Mouse (Mus musculus) limb, embryonic 13.5 days (tissue): Measurements from ENCODE around the gene Srpk1. TPM values are rescaled to one million over a fixed set of nuclear protein-coding genes. Genes with fewer than 3 reads are reported as not detected.

Experiments
- ATAC-seq: fragments of 200-750 bp; cut with Nextera tagmentation; 2 replicates; pipeline ENCODE4 v1.8.0; 2017; ENCODE audit warnings: low read depth, moderate number of reproducible peaks, moderate TSS enrichment; ENCODE audit not compliant: low FRiP score
- H3K27ac ChIP-seq: fragments of 300-500 bp; sonication (generic); 2 replicates; pipeline ENCODE4 v1.5.1; 2015; ENCODE audit warnings: inconsistent platforms, mild to moderate bottlenecking, moderate library complexity
- H3K27me3 ChIP-seq: fragments of 300-500 bp; sonication (generic); 2 replicates; pipeline ENCODE4 v1.6.1; 2015; ENCODE audit warnings: mild to moderate bottlenecking, inconsistent platforms
- H3K36me3 ChIP-seq: fragments of 300-500 bp; sonication (generic); 2 replicates; pipeline ENCODE4 v1.6.1; 2015; ENCODE audit warnings: inconsistent platforms, mild to moderate bottlenecking, moderate library complexity
- H3K4me1 ChIP-seq: fragments of 300-500 bp; sonication (generic); 2 replicates; pipeline ENCODE4 v1.6.1; 2015; ENCODE audit warnings: inconsistent platforms
- H3K4me2 ChIP-seq: fragments of 300-500 bp; sonication (generic); replicated peaks from 2 replicates; pipeline ENCODE4 v1.6.1; 2015; ENCODE audit warnings: inconsistent platforms, mild to moderate bottlenecking, moderate library complexity
- H3K4me3 ChIP-seq: fragments of 300-500 bp; sonication (generic); 2 replicates; pipeline ENCODE4 v1.5.1; 2015; ENCODE audit warnings: moderate library complexity, mild to moderate bottlenecking, inconsistent platforms
- H3K9ac ChIP-seq: fragments of 300-500 bp; sonication (generic); 2 replicates; pipeline ENCODE4 v1.6.1; 2015; ENCODE audit warnings: mild to moderate bottlenecking, inconsistent platforms
- H3K9me3 ChIP-seq: fragments of 300-500 bp; sonication (generic); 2 replicates; pipeline ENCODE4 v1.6.1; 2016; ENCODE audit warnings: inconsistent platforms
- WGBS: fragments of 180-500 bp; shearing (Covaris S2); methylation state at CpG from one replicate; pipeline ENCODE4 v1.1.7; 2015; 5-methylcytosine and 5-hydroxymethylcytosine counted together
- polyA plus RNA-seq: library from polyadenylated mRNA; unstranded; fragments of >200 nt; fragmentation: Nextera tagmentation; extraction: Ambion mirVana; gene quantifications from 2 replicates; pipeline ENCODE4 v1.2.1, GENCODE M21; 2015

Srpk1 gene
- polyA plus RNA-seq, 1 experiment from 2014 or later = 97.9 TPM

DNA sequence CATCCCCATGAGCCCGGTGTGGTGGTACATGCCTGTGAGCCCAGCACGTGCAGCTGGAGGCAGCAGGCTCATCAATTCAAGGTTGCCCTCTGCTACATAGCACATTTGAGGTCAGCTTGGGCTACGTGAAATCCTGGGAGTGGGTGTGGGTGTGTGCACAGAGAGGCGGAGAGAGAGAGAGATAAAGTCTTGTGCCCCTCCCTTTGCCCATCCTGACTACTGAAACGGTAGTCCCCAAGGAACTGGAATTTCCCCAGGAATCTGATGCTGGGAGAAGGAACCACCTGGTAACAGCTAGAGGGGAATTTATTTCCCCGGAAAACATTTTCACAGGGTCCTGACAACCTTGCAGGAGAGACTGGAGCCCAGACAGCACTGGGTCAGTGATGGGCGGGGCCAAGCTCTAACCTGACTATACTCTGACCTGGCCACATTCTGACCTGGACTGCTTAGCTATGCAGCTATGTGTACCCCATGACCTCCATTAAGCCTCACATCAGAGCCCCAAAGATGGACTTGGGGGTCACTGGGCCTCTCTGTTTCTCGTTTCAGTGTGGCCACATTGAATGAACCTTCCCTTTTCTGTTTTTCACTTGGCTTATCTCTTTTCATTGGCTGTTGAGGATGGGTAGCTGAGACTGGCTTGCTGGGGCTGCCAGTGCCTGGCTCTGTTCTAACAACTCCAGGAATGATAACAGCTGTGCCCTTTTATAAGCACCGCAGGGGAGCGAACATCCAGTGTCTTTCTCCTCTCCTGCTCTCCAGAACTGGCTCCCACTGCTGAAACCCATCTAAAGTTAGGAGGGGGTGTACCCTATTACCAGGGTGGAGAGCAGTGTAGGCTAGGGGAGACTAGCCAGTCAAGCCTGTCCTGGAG is 6.0 kb upstream of the Srpk1 start:
- Histone ChIP-seq H3K27ac (no peak overlapping the region), H3K36me3 (no peaks in the 10 kb centered on the region)

DNA sequence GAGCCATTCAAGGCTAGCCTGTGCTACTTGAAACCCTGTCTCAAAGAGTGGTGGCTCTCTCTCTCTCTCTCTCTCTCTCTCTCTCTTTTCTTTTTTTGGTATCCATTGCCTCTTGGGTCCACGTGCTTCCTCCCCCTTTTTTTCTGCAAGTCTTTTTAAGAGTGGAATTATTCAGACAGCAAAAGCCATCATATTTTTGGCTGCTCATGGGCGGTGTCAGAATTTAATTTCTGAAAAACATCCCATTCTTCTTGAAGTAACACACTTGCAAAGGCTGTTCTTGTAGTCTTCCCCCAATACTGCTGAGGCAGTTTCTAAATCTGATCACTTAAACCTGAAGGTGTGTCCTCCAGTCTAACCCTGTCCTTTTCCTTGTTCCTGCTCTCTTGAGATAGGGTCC is 4.4 kb upstream of the Srpk1 start:
- H3K9me3 ChIP-seq = no peaks in the 10 kb centered on the region
- no peaks in the 10 kb centered on the region for H3K36me3 ChIP-seq
- H3K9ac ChIP-seq = no peak overlapping the region
- ATAC-seq = no peak
- H3K4me3 ChIP-seq = no peak overlapping the region
- H3K27ac ChIP-seq = no peak overlapping the region
- H3K4me1 ChIP-seq = peaks cover 5% of the 10 kb centered on the region
- H3K27me3 ChIP-seq = no peaks in the 10 kb centered on the region
- WGBS = 81% methylated on average over 2 of the region's 2 CpGs
- no peak overlapping the region for H3K4me2 ChIP-seq

More for the DNA sequence above, 6.0 kb upstream of the Srpk1 start:
- WGBS = 53% methylated on average over 10 of the region's 10 CpGs
- Histone ChIP-seq H3K4me2 (no peak overlapping the region), H3K9ac (no peak overlapping the region), H3K27me3 (no peaks in the 10 kb centered on the region), H3K4me1 (peaks cover 2% of the 10 kb centered on the region; the same call in 1 of the 2 replicates), H3K4me3 (no peak overlapping the region), H3K9me3 (no peaks in the 10 kb centered on the region)
- no peak for ATAC-seq

DNA sequence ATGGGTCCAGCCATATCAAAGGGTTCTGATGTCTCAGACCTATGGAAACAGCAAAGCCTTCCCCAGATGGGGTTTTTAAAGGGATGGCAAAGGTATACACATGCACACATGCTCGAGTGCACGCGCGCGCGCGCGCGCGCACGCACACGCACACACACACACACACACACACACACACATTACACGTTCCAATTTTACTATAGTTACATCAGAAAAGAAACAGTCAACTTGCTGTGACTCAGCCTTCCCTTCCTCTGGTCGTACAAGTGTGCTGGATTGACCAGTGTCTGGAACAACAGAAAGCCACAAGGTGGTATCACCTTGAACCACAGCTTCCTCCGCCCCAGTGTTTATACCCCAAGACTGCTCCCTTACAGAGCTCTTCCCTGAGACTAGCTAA is 2.8 kb upstream of the Srpk1 start:
- Histone ChIP-seq H3K9me3 (no peaks in the 10 kb centered on the region), H3K9ac (no peak overlapping the region), H3K36me3 (peaks cover 3% of the 10 kb centered on the region), H3K4me3 (no peak overlapping the region), H3K27ac (no peak overlapping the region), H3K27me3 (no peaks in the 10 kb centered on the region), H3K4me1 (peaks cover 15% of the 10 kb centered on the region), H3K4me2 (no peak overlapping the region)
- 91% methylated on average over 15 of the region's 15 CpGs for WGBS
- no peak for ATAC-seq

DNA sequence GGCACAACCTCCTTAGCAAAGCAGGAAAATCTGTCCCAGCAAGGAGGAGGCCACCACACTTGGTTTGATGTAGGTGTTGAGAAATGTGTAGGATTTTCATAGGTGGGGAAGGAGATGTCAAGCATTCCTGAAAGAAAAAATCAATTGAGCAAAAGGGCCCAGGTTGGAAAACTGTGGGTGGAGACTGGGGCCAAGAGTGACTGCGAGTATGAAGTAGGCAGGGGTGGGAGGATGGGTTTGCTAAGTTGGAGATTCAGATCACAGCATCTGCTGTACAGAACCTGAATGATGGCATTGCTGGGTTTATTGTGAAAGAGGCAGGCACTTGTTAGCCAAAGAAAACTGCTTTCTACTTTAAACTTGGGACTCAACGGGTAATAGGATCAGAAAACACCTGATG is 2.3 kb upstream of the Srpk1 start:
- H3K4me1 ChIP-seq = peaks cover 20% of the 10 kb centered on the region
- H3K27ac ChIP-seq = no peak overlapping the region
- WGBS = 70% methylated on average over 2 of the region's 2 CpGs
- H3K9ac ChIP-seq = no peak overlapping the region
- H3K9me3 ChIP-seq = no peaks in the 10 kb centered on the region
- peaks cover 8% of the 10 kb centered on the region for H3K36me3 ChIP-seq
- no peak overlapping the region for H3K4me3 ChIP-seq
- no peak overlapping the region for H3K4me2 ChIP-seq
- no peaks in the 10 kb centered on the region for H3K27me3 ChIP-seq
- ATAC-seq = no peak

DNA sequence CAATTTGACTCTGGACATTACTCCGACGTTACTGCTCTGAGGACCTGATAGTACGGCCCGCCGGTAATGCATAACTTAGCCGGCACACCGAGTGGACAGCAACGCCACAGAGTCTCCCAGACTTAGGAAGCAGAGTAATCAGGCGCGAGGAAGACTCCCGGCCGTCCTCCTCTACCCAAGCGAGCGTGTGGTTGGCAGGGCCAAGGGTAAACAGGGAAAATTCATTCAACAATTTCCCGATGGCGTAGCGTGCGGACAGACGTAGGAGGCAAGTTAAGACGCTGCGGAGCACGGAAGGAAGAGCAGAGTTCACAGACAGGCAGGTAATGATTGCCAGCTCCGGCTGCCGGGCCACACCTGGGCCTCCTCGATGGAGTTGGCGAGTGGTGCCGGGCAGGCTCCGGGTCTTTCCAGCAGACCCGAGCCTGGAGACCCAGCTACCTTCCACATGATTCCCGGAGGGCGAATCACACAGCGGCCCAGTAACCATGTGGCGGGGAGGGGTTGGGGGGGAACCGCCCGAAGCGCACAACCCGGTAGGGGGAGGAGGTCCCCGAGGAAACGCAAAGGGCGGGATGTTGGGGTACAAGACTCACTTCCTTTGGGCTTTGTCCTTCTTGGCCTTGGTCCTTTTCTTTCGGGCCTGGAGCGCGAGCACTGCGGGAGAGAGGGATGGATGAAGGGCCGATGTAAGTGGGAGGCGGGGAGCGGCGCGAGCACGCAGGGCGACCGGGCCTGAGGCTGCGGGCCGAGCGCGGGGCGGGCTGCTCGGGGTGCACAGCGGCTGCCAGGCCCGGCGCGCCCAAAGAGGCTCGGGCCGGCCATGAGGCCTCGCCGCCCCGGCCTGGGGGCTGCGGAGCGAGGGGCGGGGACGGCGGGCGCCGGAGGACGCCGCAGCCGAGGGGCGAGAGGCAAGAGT is 869 bp downstream of the Srpk1 start:
- peak overlapping the region; percentile 92 for H3K4me2 ChIP-seq
- H3K9ac ChIP-seq = peak overlapping the region; percentile 97
- under 1% methylated on average over 77 of the region's 78 CpGs for WGBS
- H3K9me3 ChIP-seq = no peaks in the 10 kb centered on the region
- no peaks in the 10 kb centered on the region for H3K27me3 ChIP-seq
- peaks cover 20% of the 10 kb centered on the region for H3K4me1 ChIP-seq
- peak; percentile 69 for ATAC-seq
- peak overlapping the region; percentile 85 for H3K27ac ChIP-seq
- H3K4me3 ChIP-seq = peak overlapping the region; percentile 99
- peaks cover 28% of the 10 kb centered on the region for H3K36me3 ChIP-seq

DNA sequence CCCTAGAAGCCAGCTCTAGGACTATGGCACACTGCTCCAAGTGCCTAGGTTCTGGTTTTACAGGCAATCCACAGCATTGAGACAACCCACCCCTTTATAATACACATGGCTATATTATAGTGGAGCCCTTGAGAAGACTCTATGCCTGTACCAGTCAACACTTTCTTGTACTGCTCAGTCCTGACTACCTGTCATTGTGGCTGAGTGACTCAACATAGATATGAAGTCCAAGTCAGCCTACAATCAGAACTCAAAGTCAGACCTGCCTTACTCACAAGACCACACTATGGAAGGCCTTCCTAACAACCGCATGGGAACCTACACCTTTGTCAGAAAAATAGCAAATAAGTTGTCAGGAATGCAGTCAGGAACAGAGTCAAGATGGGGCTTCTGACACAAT is 3.7 kb downstream of the Srpk1 start:
- 98% methylated on average over 1 of the region's 1 CpGs for WGBS
- H3K36me3 ChIP-seq = peaks cover 50% of the 10 kb centered on the region

DNA sequence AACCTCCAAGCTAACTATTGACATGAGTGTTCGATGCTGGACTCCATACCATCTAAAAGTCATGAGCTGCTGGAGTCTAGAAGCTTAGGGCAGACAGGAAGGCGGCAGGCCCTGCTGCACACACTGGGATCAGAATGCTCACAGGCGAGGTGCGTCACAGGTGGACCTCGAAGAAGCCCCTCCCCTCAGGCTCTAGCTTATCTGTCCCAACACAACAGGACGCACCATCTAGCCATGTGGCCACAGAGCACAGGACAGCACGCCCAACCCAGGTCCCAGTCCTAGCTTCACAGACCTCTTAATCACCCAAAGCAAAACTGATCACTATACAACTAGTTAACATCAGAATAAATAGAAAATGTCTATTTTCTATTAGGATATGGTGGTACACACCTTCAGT is 4.4 kb downstream of the Srpk1 start:
- Histone ChIP-seq H3K4me2 (no peak overlapping the region), H3K9ac (no peak overlapping the region), H3K27ac (no peak overlapping the region), H3K4me1 (peaks cover 20% of the 10 kb centered on the region), H3K27me3 (no peaks in the 10 kb centered on the region), H3K9me3 (no peaks in the 10 kb centered on the region), H3K36me3 (peaks cover 54% of the 10 kb centered on the region), H3K4me3 (no peak overlapping the region)
- ATAC-seq = no peak
- WGBS = 84% methylated on average over 7 of the region's 7 CpGs

More for the DNA sequence above, 3.7 kb downstream of the Srpk1 start:
- no peak for ATAC-seq
- Histone ChIP-seq H3K9me3 (no peaks in the 10 kb centered on the region), H3K27ac (no peak overlapping the region), H3K4me2 (no peak overlapping the region), H3K4me1 (peaks cover 20% of the 10 kb centered on the region), H3K9ac (no peak overlapping the region), H3K4me3 (no peak overlapping the region), H3K27me3 (no peaks in the 10 kb centered on the region)

DNA sequence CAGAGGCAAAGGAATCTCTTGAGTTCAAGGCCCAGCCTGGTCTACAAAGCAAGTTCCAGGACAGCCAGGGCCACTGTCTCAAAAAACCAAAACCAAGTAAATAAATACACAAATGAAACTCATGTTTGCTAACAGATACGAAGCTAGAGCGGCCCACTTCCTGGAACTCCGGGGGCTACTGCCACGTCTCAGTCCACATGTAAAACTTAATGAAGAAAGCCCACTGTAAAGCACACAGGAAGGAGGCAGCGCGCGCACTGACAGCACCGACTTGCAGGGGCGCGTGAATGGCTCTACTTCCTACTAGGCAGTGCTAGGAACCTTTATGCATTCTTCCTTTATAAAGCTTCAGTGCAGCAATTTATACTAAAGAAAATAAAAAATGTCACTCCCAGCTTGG is 4.9 kb downstream of the Srpk1 start:
- no peak for ATAC-seq
- no peaks in the 10 kb centered on the region for H3K27me3 ChIP-seq
- H3K27ac ChIP-seq = no peak overlapping the region
- H3K4me3 ChIP-seq = no peak overlapping the region
- H3K4me2 ChIP-seq = no peak overlapping the region
- 0 out of 2 replicates have a peak overlapping the region, but pooled peaks have one; percentile 31 for H3K9ac ChIP-seq
- H3K36me3 ChIP-seq = peaks cover 54% of the 10 kb centered on the region
- peaks cover 18% of the 10 kb centered on the region for H3K4me1 ChIP-seq
- H3K9me3 ChIP-seq = no peaks in the 10 kb centered on the region
- 90% methylated on average over 10 of the region's 10 CpGs for WGBS

DNA sequence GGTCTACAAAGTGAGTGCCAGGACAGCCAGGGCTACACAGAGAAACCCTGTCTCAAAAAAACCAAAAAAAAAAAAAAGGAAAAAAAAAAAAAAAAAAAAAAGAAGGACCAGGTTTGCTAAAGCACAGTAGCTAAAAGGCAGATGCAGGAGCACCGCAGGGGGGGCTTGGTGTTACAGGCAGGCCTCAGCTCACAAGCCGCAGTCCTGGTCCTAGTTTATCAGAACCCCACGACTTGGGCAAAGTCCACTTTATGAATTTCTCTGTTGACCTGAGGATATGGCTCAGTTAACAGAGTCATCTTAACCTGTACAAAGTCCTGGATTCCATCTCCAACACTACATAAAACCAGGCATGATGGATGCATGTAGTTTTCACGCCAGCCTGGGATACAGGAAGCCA is 7.2 kb downstream of the Srpk1 start:
- H3K4me3 ChIP-seq = no peak overlapping the region
- H3K9ac ChIP-seq = no peak overlapping the region
- H3K27ac ChIP-seq = no peak overlapping the region
- H3K27me3 ChIP-seq = no peaks in the 10 kb centered on the region
- 91% methylated on average over 4 of the region's 4 CpGs for WGBS
- H3K4me1 ChIP-seq = peaks cover 7% of the 10 kb centered on the region
- H3K36me3 ChIP-seq = peaks cover 51% of the 10 kb centered on the region
- ATAC-seq = no peak
- no peak overlapping the region for H3K4me2 ChIP-seq
- H3K9me3 ChIP-seq = no peaks in the 10 kb centered on the region

DNA sequence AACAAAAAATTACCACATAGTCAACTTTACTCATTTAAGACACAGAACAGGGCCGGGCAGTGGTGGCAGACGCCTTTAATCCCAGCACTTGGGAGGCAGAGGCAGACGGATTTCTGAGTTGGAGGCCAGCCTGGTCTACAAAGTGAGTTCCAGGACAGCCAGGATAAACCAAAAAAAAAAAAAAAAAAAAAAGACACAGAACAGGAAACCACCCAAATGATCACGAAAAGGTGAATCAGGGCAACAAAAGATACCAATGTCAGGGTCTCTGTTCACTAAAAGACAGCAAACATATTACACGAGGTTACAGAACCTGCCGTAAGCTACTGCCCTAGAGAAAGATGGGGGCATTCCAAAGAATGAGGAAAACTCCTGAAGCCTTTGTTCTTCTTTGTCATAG is 9.4 kb downstream of the Srpk1 start:
- H3K27me3 ChIP-seq = no peaks in the 10 kb centered on the region
- no peak overlapping the region for H3K27ac ChIP-seq
- no peaks in the 10 kb centered on the region for H3K4me1 ChIP-seq
- WGBS = 88% methylated on average over 6 of the region's 6 CpGs
- H3K4me3 ChIP-seq = no peak overlapping the region
- H3K9me3 ChIP-seq = no peaks in the 10 kb centered on the region
- no peak overlapping the region for H3K4me2 ChIP-seq
- H3K9ac ChIP-seq = no peak overlapping the region
- ATAC-seq = no peak
- peaks cover 34% of the 10 kb centered on the region for H3K36me3 ChIP-seq

DNA sequence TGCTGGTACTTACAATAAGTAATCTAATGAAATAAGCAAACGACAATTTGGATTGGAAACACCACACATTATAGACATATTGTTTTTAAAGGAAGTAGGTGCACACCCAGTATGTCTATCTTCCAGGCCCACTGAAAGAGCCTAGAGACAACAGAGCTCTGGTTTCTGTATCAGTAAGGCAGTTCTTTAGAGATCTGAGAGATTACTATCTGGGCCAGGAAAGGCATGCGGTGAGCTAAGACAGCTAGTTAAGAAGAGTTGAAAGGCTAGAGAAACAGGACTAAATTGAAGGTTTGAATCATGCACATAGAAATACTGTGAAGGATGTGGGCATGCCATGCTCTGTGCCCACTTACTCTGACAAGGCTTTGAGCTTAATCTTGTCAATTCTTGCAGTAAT is 9.9 kb downstream of the Srpk1 start:
- Histone ChIP-seq H3K4me2 (no peak overlapping the region), H3K27me3 (no peaks in the 10 kb centered on the region), H3K27ac (no peak overlapping the region), H3K4me3 (no peak overlapping the region), H3K4me1 (no peaks in the 10 kb centered on the region), H3K9me3 (no peaks in the 10 kb centered on the region), H3K36me3 (peaks cover 38% of the 10 kb centered on the region), H3K9ac (no peak overlapping the region)
- 81% methylated on average over 2 of the region's 2 CpGs for WGBS
- ATAC-seq = no peak

DNA sequence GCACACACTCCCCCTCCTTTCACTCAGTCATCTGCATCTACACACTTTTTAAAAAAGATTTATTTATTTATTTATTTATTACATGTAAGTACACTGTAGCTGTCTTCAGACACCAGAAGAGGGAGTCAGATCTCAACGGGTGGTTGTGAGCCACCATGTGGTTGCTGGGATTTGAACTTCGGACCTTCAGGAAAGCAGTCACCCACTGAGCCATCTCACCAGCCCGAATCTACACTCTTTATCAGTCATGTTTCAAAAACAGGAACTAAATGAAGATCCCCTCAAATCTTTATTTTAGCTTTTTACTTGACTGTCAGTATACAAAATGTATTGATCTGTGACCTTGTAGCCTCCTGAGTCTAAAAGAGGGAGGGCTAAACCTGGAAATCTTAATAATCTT is 13.0 kb downstream of the Srpk1 start:
- peaks cover 49% of the 10 kb centered on the region for H3K36me3 ChIP-seq
- WGBS = 83% methylated on average over 3 of the region's 3 CpGs
- no peak overlapping the region for H3K27ac ChIP-seq
- H3K9ac ChIP-seq = no peak overlapping the region
- H3K4me3 ChIP-seq = no peak overlapping the region
- H3K4me1 ChIP-seq = no peaks in the 10 kb centered on the region
- H3K4me2 ChIP-seq = no peak overlapping the region
- H3K9me3 ChIP-seq = no peaks in the 10 kb centered on the region
- no peaks in the 10 kb centered on the region for H3K27me3 ChIP-seq
- ATAC-seq = no peak
